Mouse (Mus musculus) thymus, postnatal 0 days (tissue): ENCODE data around the gene Klhl7. TPM values are rescaled to one million over a fixed set of nuclear protein-coding genes. Genes with fewer than 3 reads are reported as not detected.

Source experiments
- DNase-seq: peaks from one replicate; pipeline ENCODE4 v3.0.0-alpha.2; 2015; ENCODE audit warnings: low spot score
- polyA plus RNA-seq: library from polyadenylated mRNA; unstranded; fragments of >200 nt; fragmentation: Nextera tagmentation; extraction: Ambion mirVana; gene quantifications from 2 replicates; pipeline ENCODE4 v1.2.1, GENCODE M21; 2015

Gene Klhl7
- polyA plus RNA-seq, 1 experiment from 2014 or later, result 19.2 TPM

DNA sequence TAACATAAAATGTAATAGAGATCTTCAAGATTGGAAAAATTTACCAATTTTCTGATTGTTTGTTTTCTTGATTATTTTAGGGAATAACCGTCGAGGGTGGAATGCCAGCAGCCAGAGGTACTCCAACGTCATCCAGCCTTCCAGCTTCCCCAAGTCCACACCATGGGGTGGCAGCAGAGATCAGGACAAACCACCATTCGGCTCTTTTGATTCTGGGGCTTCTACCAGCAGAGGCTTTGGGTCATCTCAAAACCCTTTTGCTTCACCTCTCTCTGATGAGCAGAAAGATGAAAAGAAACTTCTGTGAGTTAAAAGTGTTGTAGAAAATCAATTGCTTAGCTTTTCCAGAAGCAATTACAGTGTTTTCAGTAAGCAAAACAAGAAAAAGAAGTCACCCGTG, 66.9 kb downstream of the Klhl7 start:
- DNase-seq, result no peak

DNA sequence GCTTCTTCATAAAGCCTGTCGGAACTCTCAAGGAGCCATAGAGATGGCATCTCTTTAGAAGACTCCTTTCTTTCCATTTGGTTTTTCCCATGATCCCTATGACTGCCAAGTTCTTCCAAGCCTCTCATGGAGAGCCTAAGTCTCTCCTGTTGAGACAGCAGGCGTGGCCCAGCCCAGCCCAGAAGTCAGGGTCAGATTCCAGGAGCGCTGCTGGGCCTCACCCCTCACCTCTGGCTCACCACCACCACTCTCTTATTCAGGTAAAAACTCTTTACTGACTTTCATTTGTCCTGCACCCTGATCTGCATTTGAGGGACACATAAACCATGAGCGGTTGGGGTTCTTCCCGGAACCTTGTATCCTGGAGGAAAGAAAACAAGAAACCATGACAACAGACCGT, 69.5 kb downstream of the Klhl7 start:
- DNase-seq, result no peak

DNA sequence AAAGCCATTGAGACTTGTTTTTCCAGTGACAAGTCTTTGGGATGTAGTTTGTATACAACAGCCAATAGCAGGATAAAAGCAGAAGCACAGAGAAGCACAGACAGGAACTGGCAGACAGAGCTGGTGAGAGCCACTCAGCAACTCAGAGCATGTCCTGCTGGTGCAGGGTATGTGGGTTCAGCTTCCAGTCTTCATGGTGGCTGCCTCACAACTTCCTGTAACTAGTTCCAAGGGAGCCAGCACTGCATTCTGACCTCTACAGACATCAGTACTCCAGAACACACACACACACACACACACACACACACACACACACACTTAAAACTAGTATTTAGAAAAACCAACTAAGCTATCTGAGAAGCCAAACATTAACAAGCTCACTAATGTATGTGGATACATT, 71.7 kb downstream of the Klhl7 start:
- DNase-seq, result no peak

DNA sequence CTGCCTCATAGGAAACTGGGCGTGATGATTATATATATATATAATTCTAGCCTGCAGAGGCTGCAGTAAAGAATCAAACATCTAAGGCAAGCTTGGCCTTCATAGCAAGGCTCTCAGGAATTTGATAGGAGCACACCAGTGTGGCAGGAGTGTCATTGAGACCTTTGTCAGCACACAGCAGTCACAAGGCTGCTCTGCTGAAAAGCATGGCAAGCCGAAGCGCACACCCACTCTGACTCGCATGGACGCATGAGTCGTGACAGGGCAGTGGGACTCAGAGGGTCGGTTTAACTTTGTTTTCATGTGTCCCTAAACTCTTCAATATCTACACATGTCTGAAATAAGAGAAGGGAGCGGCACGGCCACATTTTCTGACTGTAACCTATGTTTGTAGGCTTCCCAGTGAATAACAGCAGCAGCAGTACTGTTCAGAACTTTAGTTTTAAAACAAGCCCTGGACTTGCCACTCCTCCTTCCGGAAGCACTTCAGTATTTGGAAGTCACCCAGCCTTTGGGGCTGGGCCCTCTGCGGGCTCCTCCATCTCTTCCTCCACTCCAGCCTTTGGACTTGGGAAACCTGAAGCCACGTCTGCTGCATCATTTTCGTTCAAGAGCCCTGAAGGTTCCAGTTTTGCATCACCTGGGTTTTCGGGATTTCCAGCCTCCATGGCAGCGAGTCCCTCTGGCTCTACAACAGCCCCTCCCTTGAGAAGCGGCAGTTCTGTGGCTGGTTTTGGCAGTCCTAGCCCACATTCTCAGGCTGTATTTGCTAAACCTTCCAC, 81.3 kb downstream of the Klhl7 start:
- no peak for DNase-seq

DNA sequence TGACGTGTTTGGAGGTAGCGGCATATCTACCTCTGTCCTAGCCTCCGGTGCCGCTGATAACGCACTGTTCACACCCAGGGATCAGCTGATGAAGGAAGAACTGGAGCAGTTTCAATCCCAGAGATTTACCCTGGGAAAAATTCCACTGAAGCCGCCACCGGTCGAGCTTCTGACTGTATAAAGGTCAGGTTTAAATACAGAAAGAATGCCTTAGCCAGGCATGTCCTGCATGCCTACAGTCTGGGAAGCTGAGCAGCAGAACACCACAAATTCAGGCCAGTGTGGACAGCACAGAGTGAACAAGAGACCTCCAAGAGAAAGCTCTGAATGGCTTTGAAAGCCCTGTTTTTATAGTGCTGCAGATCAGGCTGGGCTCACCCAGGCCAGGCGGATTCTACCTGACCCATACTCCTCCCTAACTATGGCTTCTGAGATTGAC, 81.9 kb downstream of the Klhl7 start:
- no peak for DNase-seq

DNA sequence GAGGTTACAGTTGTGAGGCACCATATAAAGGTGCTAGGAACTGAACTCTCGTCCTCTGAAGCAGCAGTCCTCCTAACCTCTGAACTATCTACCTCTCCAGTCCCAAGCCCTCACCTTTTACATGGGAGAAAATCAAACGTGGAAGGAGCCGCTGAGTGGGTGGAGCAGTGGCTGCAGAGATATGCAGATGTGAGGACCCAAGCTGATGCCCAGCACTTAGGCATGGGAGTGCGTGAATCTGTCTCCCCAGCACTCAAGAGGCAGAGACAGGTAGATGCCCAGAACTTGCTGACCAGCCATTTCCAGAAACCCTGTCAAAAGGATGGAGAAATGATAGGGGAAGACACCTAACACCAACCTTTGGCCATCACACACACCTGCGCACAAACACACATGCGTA, 82.7 kb downstream of the Klhl7 start:
- no peak for DNase-seq

DNA sequence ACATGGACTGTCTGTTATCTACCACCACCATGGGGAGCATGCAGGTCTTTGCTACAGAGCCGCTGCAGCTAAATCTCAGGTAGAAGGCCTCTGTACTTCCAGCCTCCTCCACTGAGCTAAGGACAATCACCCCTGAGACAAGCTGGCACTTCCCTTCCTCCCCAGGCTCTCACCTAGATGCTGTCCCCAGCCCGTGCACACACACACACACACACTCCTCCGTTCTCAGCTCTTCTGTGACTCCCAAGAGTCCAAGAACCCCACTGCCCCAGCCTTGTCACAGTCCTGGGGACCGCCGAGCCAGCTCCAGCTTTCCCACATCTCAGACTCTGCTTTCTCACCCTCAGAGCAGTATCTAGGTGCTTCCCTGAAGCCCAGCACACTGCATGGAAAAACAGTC, 83.6 kb downstream of the Klhl7 start:
- DNase-seq, result no peak

DNA sequence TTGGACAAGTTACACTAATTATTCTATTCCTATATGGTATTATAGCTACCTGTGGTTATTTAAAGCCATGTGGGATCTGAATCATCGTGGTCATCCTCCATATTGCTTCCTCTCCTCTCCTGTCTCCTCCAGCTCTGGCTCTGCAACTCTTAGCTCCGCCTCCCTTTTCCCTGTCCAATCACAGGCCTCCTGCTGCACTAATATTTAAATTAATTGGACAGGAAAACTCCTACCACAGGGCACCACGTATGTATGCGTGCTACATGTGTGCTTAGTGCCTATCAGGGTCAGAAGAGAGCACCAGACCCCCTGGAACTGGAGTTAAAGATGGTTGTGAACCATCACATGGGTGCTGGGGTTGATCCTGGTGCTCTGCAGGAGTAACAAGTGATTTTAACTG, 88.1 kb downstream of the Klhl7 start:
- DNase-seq, result no peak

DNA sequence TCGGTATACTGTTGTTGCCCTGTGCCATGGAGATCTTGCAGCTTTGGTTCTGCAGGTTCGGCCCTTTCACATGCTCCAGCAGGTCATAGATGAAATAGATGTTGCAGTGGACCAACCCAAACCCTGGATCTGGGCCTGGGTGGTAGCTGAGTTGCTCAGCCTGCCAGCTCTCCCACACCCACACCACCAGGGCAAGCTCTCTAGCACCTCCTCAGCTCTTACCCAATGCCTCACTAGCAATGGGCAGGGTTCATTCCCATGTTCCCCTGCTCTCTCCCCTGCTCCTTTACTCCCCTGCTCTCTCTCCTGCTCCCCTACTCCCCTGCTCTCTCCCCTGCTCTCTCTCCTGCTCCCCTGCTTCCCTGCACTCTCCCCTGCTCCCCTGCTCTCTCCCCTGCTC, 91.4 kb downstream of the Klhl7 start:
- no peak for DNase-seq

DNA sequence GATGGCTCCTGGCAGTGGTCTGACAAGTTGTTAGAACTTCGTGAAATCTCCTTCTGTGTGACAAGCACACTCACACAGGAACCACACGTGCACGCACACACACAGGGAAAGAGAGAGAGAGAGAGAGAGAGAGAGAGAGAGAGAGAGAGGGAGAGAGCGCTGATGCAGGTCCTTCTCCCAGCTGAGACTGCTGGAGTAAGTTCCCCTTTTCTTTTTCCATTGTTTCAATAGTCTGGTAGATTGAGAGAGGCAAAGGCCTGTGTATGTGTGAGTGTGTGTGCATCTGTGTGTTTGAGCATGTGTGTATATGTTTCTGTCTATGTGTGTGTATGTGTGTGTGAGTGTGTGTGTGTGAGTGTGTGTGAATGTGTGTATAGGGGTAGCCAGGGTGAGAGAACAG, 100.6 kb downstream of the Klhl7 start:
- DNase-seq, result no peak

DNA sequence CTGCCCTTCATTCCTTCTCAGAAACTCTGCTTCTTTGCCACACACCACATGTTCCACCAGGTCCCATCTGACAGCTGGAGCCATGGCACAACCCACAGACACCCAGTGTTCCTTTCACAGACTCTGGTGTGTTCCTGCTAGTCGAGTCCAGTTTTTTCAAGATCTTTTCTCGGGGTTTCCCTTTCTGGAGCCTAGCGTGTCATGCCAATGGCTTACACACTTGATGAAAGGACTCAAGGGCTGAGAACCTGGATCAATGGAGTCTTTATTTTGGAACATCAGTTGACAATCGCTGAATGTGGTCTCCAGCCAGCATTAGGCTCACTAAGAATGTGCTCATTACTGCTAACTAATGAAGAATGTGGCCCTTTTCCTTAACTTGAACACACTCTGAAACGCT, 102.1 kb downstream of the Klhl7 start:
- DNase-seq, result no peak

DNA sequence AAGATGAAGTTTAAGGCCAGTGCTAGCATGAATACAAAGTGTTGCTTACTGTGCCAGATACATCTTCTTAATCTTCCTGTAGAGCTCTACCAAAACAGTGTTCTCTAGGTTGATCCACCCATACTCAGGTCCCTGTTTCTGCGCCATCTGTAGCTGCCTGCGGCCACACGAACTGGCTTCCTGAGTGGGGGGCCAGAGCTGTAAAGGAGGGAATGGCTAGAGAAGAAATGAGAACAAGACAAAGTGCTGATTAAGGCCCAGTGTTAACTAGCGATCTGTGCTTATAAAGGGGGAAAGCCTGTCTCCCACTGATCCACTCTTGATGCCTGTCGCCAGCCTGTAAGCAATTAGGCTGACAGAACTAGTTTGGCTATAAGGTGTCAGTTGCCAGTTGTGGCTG, 102.9 kb downstream of the Klhl7 start:
- no peak for DNase-seq

DNA sequence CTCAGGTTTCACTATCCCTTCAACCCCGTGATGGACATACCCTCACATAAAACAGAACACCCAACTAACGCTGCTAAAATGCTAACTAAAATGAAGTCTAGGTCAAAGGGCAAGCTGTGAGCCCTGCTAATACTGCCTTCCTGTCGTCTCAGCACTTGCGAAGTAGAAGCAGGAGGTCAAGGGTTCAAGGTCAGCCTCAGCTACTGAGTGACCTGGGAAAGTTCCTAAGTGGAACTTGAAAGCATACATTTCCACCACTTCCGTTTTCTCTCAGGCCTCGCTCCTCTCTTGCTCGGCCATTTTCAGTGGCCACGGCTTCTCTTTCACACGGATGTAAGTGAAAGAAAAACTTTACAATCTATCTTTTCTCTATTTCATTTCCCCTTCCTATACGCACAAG, 107.6 kb downstream of the Klhl7 start:
- no peak for DNase-seq

DNA sequence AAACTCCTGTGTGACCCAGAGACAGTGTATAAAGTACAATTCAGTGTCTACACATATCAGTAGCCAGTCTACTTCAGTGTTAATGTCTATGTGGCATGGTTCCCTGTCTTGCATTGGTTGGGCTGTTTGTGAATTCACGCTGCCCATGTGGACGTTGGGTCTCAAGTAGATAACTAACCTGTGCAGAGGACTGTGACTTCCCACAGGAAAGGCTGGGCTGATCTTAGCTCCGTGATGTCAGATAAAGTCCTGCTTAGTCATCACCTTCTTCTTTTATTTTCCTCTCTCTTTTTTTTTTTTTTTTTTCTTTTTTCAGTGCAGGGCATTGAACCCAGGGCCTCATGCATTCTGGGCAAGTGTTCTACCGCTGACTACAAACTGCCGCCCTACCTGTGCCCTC, 108.1 kb downstream of the Klhl7 start:
- DNase-seq, result no peak

Other genes starting within 250 kb of the Klhl7 start
- gene Fam126a, start 69.9 kb upstream of the Klhl7 start, polyA plus RNA-seq, result 8.0 and 8.1 TPM in 2 replicates
- 12.1 and 12.9 TPM in 2 replicates for gene Nupl2, start 64.4 kb downstream of the Klhl7 start, polyA plus RNA-seq